ENCODE assay signal across 48 mouse cellular contexts in the genomic region with DNA sequence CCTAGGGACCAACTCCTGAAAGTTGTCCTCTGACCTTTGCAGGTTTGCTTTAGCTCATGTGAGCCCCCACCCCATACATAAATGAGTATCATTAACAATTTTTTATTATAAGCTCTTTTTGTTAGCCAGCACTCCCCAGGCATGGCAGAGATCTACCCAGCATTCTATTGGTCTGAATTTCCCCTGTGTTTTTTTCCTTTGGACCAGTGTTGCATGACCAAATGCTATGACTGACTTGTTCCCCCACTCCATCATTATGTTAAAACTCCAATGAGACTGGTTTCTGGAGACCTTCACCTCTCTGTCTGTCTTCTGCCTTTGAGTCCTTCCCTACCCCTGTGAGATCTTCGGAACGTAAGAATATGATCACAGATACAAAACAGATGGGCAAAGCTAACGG. TPM values are rescaled to one million over a fixed set of nuclear protein-coding genes. Genes with fewer than 3 reads are reported as not detected.
"Had no signal": no experiment of that assay in that cellular context is flagged by ENCODE, and none has a peak within 500 bp of the region (broad histone marks: within the 10 kb centered on the region; RNA-seq: fewer than 3 reads in every experiment).

No protein-coding gene starts in this region.

- H3K27me3 ChIP-seq: heart, embryonic 12.5 days; heart, embryonic 13.5 days; heart, embryonic 15.5 days; hindbrain, embryonic 12.5 days; hindbrain, embryonic 13.5 days; hindbrain, embryonic 15.5 days; intestine, embryonic 15.5 days; kidney, embryonic 15.5 days had no signal

- H3K27ac ChIP-seq: heart, adult 2 months; heart, embryonic 10.5 days; heart, embryonic 13.5 days; hindbrain, embryonic 10.5 days; hindbrain, embryonic 12.5 days; hindbrain, embryonic 13.5 days; hindbrain, embryonic 14.5 days; hindbrain, embryonic 15.5 days; hindbrain, postnatal 0 days; intestine, embryonic 15.5 days; kidney, embryonic 15.5 days; kidney, postnatal 0 days; layer of hippocampus, adult 2 months had no signal

- H3K36me3 ChIP-seq: heart, embryonic 10.5 days; heart, embryonic 12.5 days; heart, embryonic 13.5 days; heart, embryonic 15.5 days; hindbrain, embryonic 10.5 days; hindbrain, embryonic 12.5 days; hindbrain, embryonic 13.5 days; hindbrain, embryonic 15.5 days; intestine, embryonic 15.5 days; kidney, embryonic 15.5 days had no signal

- ATAC-seq: hindbrain, embryonic 16.5 days; hindbrain, postnatal 0 days; inflammation-experienced regulatory T-cells, adult 6 months; intestine, embryonic 15.5 days; intestine, embryonic 16.5 days; intestine, postnatal 0 days had no signal

- H3K9ac ChIP-seq: heart, embryonic 12.5 days; heart, embryonic 13.5 days; heart, embryonic 15.5 days; hindbrain, embryonic 12.5 days; hindbrain, embryonic 13.5 days; hindbrain, embryonic 14.5 days; hindbrain, embryonic 15.5 days; intestine, embryonic 15.5 days; kidney, embryonic 15.5 days had no signal

- H3K4me2 ChIP-seq: heart, embryonic 11.5 days; heart, embryonic 12.5 days; heart, embryonic 13.5 days; heart, embryonic 15.5 days; hindbrain, embryonic 12.5 days; hindbrain, embryonic 13.5 days; hindbrain, embryonic 14.5 days; hindbrain, embryonic 15.5 days; intestine, embryonic 15.5 days; kidney, embryonic 15.5 days had no signal

- DNase-seq: heart, adult 2 months; heart, postnatal 10 days; heart, postnatal 14 days; heart, postnatal 36 days; heart, postnatal 4 days; kidney, adult 11 months; kidney, adult 18-20 months; kidney, adult 2 months; kidney, adult 8-10 months; kidney, adult 9 months; kidney, postnatal 10 days; kidney, postnatal 14 days; kidney, postnatal 25 days; kidney, postnatal 36 days; kidney, postnatal 4 days; layer of hippocampus, adult 9-11 months; layer of hippocampus, postnatal 36 days had no signal

- H3K4me3 ChIP-seq: heart, adult 2 months; heart, embryonic 10.5 days; heart, embryonic 12.5 days; heart, embryonic 13.5 days; heart, embryonic 15.5 days; hindbrain, embryonic 10.5 days; hindbrain, embryonic 12.5 days; hindbrain, embryonic 13.5 days; hindbrain, embryonic 15.5 days; intestine, embryonic 15.5 days; kidney, embryonic 15.5 days; layer of hippocampus, adult 2 months had no signal

- H3K4me1 ChIP-seq: hindbrain, embryonic 12.5 days; hindbrain, embryonic 13.5 days; hindbrain, embryonic 15.5 days; intestine, embryonic 15.5 days had no signal

- H3K9me3 ChIP-seq: heart, embryonic 10.5 days; heart, embryonic 12.5 days; heart, embryonic 13.5 days; heart, embryonic 15.5 days; hindbrain, embryonic 10.5 days; hindbrain, embryonic 12.5 days; hindbrain, embryonic 13.5 days; hindbrain, embryonic 15.5 days; intestine, embryonic 15.5 days; kidney, embryonic 15.5 days had no signal

RNA-seq across cellular contexts. Expression of gene Foxi1, which starts 12.7 kb away (rescaled TPM):
- total RNA-seq: heart, adult 2 months; heart, postnatal 10 days; heart, postnatal 14 days; heart, postnatal 25 days; heart, postnatal 36 days; heart, postnatal 4 days; hematopoietic stem cell, adult 5-6 weeks; hindbrain, postnatal 0 days; layer of hippocampus, adult 18-20 months; layer of hippocampus, adult 2 months; layer of hippocampus, adult 8-10 months; layer of hippocampus, postnatal 10 days; layer of hippocampus, postnatal 14 days; layer of hippocampus, postnatal 25 days; layer of hippocampus, postnatal 36 days had no signal
- polyA plus RNA-seq: heart, adult 2 months; heart, embryonic 10.5 days; heart, embryonic 11.5 days; heart, embryonic 12.5 days; heart, embryonic 13.5 days; heart, embryonic 14.5 days; heart, embryonic 15.5 days; heart, postnatal 0 days; hindbrain, embryonic 10.5 days; hindbrain, embryonic 11.5 days; hindbrain, embryonic 13.5 days; hindbrain, embryonic 14.5 days; hindbrain, embryonic 15.5 days; hindbrain, embryonic 16.5 days; hindbrain, postnatal 0 days; inflammation-experienced regulatory T-cells, adult 6 months; intestine, embryonic 14.5 days; intestine, embryonic 15.5 days; intestine, embryonic 16.5 days; intestine, postnatal 0 days; large intestine, adult 2 months had no signal
